Mouse (Mus musculus): ENCODE measurements around the gene Kif19a.
A peak's percentile ranks its signal among the peaks of the same experiment; 100 is the strongest.

The Kif19a gene

GRCm38 (mm10) chr11:114764820-114765818 is at the start of gene Kif19a:
Gene Kif19a, plus strand, starts transcription at chr11:114765388.
- peak; percentile 52 to 53 for DNase-seq (ENCODE audit: low spot score in 2 of 2)

- DNase-seq (ENCODE audit: low spot score in 2 of 2), result no peak
Measured at GRCm38 (mm10) chr11:114715531-114715930, 49.7 kb upstream of the Kif19a start.

GRCm38 (mm10) chr11:114720535-114720934 is 44.7 kb upstream of the Kif19a start:
- no peak for DNase-seq (ENCODE audit: low spot score in 2 of 2)

- no peak for DNase-seq (ENCODE audit: low spot score in 2 of 2)
Measured at GRCm38 (mm10) chr11:114722438-114722837, 42.8 kb upstream of the Kif19a start.

- DNase-seq (ENCODE audit: low spot score in 2 of 2), result no peak
Measured at GRCm38 (mm10) chr11:114723030-114723429, 42.2 kb upstream of the Kif19a start.

GRCm38 (mm10) chr11:114724787-114725590 is 40.2 kb upstream of the Kif19a start:
- DNase-seq (ENCODE audit: low spot score in 2 of 2), result no peak

- DNase-seq (ENCODE audit: low spot score in 2 of 2), result peak; percentile 34 to 36
Measured at GRCm38 (mm10) chr11:114726965-114727825, 38.0 kb upstream of the Kif19a start, which contains the start of gene Dnaic2. Gene Dnaic2, plus strand, starts transcription at chr11:114727408.

GRCm38 (mm10) chr11:114727826-114728186 is 37.4 kb upstream of the Kif19a start:
- no peak for DNase-seq (ENCODE audit: low spot score in 2 of 2)

- DNase-seq (ENCODE audit: low spot score in 2 of 2), result no peak
Measured at GRCm38 (mm10) chr11:114728333-114728732, 36.9 kb upstream of the Kif19a start.

GRCm38 (mm10) chr11:114729832-114730363 is 35.3 kb upstream of the Kif19a start:
- DNase-seq (ENCODE audit: low spot score in 2 of 2), result no peak

GRCm38 (mm10) chr11:114731711-114732110 is 33.5 kb upstream of the Kif19a start:
- DNase-seq (ENCODE audit: low spot score in 2 of 2), result no peak

GRCm38 (mm10) chr11:114732890-114733289 is 32.3 kb upstream of the Kif19a start:
- DNase-seq (ENCODE audit: low spot score in 2 of 2), result no peak

- DNase-seq (ENCODE audit: low spot score in 2 of 2), result no peak
Measured at GRCm38 (mm10) chr11:114736111-114736510, 29.1 kb upstream of the Kif19a start.

- no peak for DNase-seq (ENCODE audit: low spot score in 2 of 2)
Measured at GRCm38 (mm10) chr11:114736913-114737624, 28.1 kb upstream of the Kif19a start.

- DNase-seq (ENCODE audit: low spot score in 2 of 2), result peak; percentile 69 to 77
Measured at GRCm38 (mm10) chr11:114740598-114740997, 24.6 kb upstream of the Kif19a start.

- DNase-seq (ENCODE audit: low spot score in 2 of 2), result no peak
Measured at GRCm38 (mm10) chr11:114741451-114741850, 23.7 kb upstream of the Kif19a start.

GRCm38 (mm10) chr11:114745134-114745533 is 20.1 kb upstream of the Kif19a start:
- DNase-seq (ENCODE audit: low spot score in 2 of 2), result peak; percentile 81 to 85

- no peak for DNase-seq (ENCODE audit: low spot score in 2 of 2)
Measured at GRCm38 (mm10) chr11:114747564-114748138, 17.5 kb upstream of the Kif19a start.

- no peak for DNase-seq (ENCODE audit: low spot score in 2 of 2)
Measured at GRCm38 (mm10) chr11:114769911-114770310, 4.7 kb downstream of the Kif19a start.

- no peak for DNase-seq (ENCODE audit: low spot score in 2 of 2)
Measured at GRCm38 (mm10) chr11:114771896-114772295, 6.7 kb downstream of the Kif19a start.

Data from spleen, postnatal 36 days (tissue).